Mouse (Mus musculus) hindlimb bud, embryonic 11.5 days (tissue): Measurements from ENCODE around the gene Prtn3.

ENCODE experiments used
- DNase-seq: peaks from one replicate; pipeline ENCODE4 v3.0.0-alpha.2; 2012; ENCODE audit warnings: low read depth, low spot score; ENCODE audit errors: extremely low spot score

Gene Prtn3

DNA sequence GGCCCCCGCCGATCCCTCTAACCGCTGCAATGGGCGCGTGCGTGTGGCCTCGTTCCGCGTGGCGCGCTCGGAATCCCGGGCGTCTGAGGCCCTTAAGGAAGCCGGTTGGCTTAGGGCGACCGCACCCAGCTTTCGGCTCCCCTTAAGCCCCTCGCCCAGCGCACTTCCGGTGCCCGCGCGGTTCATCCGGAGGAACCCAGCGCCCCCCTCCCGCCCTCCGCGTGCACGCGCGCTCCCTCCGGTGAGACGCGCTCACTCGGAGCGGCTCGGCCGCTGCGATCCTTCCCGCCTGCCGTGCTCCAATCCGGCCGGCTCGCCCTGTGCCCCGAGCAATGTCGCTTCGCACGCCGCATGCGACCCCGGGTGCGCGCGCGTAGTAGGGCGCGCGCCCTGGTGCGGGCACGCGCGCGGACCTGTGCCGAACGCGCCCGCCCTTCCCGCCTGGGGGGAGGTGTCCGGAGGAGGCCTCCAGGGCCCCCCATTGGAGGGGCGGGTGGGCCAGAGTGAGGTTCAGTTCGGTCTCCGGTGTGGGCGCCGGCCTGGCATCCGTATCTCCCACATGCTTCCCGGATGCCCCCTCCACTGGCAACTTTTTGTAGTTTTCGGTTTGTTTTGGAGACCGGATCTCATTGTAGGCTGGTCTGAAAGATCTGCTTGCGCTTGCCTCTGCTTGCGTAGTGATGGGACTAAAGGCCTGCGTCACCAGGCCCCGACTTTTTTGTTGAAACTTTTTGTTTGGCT lies 19.3 kb upstream of the Prtn3 start:
- DNase-seq: no peak

DNA sequence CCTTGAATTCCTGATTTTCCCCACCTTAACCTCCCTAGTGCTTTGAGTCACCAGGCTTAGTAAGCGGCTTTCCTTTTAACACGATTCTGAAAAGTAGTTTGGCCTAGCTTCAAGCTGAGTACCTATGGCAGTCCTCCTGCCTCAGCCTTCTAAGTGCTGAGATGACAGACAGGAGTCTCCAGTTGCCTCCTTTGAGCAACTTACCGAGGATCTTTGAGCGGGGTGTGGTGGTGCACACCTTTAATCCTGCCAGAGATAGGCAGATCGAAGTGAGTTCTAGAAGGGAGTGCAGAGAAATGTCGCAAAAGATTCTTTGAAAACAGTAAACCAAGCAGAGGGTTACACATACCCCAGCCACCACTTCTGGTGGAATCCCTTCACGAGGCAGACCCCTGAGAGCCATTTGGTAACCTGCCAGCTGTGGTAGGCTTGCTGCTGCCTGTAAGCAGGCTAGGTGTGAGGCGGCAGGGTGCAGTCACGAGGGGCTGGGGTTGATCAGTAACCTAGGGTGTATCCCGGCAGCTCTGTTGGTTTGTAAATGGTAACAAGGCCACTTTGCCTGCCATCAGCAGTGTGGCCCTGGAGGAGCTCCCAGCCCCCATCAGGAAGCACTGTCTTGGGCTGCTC lies 18.6 kb upstream of the Prtn3 start:
- no peak for DNase-seq

DNA sequence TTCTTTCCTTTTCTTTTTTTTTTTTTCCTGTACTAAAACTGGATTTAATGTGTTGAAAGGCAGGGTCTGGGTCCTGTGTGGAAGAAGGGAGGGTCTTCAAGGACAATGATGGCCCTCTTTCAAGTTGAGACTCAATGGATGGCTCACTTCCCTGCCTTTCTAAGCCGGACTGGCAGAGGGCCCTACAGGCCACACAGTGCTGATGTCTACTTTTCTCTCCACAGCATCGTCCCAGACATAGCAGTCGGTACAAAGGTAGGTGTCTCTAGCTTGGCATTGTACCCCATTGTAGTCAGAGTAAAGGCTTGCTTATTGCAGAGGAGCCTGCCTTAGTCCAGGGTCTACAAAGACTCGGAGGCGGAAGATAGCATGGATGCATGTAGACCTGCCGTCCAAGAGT lies 18.0 kb upstream of the Prtn3 start:
- no peak for DNase-seq

DNA sequence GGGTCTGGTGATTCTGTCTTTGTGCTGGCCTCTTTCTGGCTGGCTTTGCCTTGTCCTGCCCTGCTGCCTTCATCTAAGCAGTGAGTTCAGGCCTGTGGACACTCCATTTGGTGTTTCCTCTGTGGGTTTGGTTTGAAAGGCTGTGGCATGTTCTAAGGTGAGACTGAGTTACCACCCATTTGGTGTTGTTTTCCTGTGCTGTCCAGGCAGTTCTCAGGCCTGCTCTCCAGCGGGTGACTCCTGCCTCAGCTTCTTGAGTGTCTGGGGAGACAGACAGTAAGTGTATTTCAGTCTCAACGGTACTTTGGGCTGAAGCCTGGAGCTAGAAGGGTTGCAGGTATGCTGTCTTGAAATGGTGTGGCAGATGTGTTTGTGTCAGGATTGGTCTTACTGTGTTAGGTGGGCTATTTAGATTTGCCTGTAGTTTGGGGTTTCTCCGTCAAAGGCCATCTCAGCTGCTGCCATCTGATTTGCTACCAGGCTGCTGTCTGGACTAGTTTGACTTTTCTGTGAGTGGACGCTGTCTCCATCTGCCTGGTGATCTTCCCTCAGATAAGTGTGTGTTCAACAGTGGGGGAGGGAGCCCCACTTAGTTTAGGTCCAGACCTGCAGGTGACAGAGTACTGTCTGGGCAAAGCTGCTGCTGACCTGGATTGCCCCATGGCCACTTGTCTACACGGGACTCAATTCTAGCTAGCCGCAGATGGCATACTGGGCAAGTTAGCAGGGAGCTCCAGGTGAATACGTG lies 17.4 kb upstream of the Prtn3 start:
- DNase-seq: no peak

DNA sequence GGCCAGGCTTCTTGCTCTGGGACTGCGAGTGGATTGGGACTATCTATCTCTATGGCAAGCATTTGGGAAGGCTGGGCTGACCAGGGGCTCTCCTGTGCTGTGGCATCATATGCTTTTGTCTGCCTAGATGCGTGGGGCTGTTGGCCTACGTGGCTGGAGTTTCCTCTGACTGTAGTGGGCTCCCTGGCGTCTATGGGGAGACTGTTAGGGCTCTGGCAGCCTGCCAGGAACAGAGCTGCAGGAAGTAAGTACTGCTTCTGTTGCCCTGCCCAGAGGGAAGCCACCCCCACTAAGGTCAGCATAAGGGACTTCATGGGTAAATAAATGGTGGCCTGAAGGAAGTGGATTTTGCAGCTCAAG lies 16.8 kb upstream of the Prtn3 start:
- no peak for DNase-seq

DNA sequence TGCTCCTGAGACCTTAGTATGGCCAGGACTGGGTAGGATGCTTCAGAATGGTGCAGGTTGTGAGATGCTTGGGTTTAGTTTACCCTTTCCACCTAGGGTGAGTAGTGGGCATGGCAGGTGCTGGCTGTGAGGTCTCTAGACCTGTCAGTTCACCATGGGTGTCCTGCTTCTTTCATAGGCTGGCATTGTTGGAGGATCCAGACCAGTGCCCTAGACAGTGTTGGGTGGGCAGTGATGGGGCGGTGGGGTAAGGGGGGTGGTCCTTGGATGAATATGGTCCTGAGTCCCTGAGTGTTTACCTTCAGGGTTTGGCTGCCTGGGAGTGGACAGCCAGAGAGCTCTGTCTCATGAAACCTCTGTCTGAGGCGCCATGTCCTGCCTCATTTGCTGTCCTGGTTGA lies 16.4 kb upstream of the Prtn3 start:
- no peak for DNase-seq

DNA sequence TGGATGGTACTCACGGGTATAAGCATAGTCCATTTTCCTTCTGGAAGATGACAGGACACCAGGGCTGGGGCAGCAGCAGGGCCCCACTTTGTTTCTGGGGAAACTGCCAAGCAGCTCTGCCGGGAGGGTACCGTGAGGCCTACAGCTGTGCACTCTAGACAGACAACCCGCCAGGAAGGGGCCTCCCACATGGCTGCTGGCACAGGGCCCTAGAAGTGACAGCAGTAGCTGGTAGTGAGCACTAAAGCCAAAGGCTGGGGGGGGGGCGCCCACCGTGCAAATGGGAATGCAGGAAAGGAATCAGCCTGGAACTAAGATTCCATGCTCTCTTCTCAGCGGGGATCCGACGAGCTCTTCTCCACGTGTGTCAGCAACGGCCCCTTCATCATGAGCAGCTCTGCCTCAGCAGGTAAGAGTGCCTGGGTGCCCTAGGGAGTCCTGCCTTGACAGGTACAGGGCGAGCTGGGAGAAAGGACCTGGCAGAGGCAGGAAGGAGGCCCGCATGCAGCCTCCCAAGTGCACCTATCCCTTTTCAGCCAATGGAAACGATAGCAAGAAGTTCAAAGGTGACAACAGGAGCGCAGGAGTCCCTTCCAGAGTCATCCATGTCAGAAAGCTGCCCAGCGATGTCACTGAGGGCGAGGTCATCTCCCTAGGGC lies 15.7 kb upstream of the Prtn3 start:
- DNase-seq: no peak

GRCm38 (mm10) chr10:79859116-79859515 lies 15.2 kb upstream of the Prtn3 start:
- no peak for DNase-seq

DNA sequence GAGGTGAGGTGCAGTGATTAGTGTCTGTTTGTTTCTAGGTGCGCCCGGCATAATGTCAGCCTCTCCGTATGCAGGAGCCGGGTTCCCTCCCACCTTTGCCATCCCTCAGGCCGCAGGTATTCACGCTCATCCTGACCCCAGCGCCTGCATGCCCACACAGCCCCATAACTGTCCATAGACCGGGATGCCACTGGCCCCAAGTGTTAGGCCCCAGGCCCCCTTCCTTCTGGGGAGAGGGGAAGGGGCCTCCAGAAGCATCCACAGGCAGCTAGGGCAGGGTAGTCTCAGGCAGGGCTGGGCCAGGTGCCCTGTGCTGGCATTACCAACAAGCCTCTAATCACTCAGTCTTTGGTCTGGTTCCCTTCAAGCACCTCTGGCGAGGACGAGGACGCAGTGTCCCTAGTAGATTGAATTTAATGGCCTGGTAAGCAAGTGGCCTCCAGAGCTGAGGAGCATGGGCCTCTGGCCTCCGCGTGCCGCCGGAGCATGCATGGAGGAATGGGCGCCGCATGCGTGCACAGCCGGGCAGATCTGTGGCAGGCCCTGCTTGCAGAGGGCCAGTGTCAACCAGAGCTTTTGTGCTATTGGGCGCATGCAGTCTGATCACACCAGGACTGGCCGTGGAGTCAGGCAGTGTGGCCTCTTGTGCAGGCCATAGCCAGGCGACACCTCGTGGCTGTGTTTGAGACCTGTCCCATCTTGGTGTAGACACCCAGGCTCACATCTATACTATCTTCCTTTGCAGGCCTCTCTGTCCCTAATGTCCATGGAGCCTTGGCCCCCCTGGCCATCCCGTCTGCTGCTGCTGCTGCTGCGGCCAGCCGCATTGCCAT lies 14.0 kb upstream of the Prtn3 start:
- DNase-seq: no peak

DNA sequence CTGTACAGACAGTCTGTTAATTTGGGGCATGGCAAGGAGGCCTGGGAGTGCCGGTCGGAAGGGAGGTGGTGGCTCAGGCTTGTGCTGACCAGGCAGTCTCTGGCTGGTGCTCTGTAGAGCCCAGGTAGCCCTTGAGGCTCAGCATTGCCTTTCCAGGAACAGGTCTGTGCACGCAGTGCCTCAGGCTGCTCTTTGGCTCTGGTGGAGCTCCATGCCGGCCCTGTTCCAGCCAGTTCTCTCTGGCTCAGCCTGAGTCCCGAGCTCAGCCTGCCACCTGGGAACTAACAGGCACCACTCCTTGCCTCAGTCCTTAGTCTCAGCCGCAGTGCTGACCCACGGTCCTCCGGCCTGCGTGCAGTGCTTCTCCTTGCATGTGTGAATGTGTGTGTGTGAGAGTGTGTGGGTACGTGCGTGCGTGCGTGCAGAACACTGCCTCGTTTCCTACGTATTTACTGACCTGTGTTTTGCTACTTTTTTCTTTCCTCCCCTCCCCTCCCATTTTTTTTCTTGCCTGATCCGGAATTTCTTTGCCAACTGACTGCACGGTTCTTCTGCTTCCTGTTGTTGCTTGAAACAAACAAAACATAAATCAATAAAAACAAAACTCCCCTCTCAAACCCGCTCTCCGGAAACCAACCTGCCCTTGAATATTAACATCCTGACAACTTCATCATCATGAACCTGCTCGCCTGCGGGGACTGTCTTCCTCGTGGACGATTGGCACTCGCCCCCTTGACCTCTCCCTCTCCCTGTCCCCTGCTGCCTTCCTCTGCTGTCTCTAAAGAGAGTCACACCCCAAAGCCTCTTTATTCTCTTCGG lies 12.8 kb upstream of the Prtn3 start:
- no peak for DNase-seq

GRCm38 (mm10) chr10:79862049-79862788 lies 12.1 kb upstream of the Prtn3 start:
- no peak for DNase-seq

DNA sequence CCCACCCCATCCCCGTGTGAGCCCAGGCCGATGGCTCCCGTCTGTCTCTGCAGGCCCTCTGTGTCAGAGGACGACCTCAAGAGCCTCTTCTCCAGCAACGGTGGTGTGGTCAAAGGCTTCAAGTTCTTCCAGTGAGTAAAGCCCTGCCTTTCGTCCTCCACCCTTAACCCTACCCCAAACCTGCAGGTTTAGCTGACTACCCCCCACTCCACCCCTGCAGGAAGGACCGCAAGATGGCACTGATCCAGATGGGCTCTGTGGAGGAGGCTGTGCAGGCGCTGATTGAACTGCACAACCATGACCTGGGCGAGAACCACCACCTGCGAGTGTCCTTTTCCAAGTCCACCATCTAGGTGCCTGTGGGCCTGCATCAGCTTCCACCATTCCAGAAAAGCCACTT lies 11.4 kb upstream of the Prtn3 start:
- no peak for DNase-seq

GRCm38 (mm10) chr10:79864351-79865188 lies 9.7 kb upstream of the Prtn3 start:
- no peak for DNase-seq

GRCm38 (mm10) chr10:79865189-79865601 lies 9.1 kb upstream of the Prtn3 start:
- DNase-seq: no peak

DNA sequence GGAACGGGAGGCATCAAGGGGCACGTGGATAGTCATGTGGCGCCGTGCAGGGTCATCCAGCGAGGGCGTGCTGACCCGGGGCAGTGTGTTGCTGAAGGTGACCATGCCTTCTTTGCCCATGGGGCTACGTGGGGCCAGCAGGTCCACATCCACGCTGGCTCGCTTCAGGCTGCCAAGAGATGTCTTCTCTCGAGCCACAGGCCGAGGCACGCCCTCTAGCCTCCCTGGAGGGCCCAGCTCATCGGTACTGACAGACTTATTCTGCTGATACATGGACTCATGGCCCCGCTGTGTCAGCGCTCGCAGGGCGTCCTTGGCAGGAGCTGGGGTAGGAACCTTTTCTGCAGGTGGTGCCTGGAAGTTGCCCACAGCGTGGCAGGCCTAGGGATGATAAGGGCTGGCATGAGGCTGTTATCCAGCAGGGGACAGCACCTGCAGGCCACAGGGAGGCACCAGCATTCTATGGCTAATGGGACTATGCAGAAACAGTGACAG lies 8.4 kb upstream of the Prtn3 start:
- no peak for DNase-seq

- DNase-seq: no peak
Observed at GRCm38 (mm10) chr10:79866601-79867000, 7.7 kb upstream of the Prtn3 start.

GRCm38 (mm10) chr10:79871845-79872244 lies 2.4 kb upstream of the Prtn3 start:
- no peak for DNase-seq

- no peak for DNase-seq
Observed at GRCm38 (mm10) chr10:79872862-79873261, 1.4 kb upstream of the Prtn3 start.
